Mouse (Mus musculus) CH12.LX (cell line): ENCODE data around the gene Lzts2. TPM values are rescaled to one million over a fixed set of nuclear protein-coding genes. Genes with fewer than 3 reads are reported as not detected.

ENCODE experiments used
- DNase-seq: peaks from one replicate; pipeline ENCODE4 v3.0.0-alpha.2; 2013; ENCODE audit errors: extremely low read depth
- H3K27ac ChIP-seq: 2 replicates; pipeline ENCODE4 v1.5.1; 2012; ENCODE audit warnings: low read depth, mild to moderate bottlenecking, control low read depth, moderate library complexity; ENCODE audit not compliant: insufficient read depth
- H3K27me3 ChIP-seq: replicated peaks from 2 replicates; pipeline ENCODE3; 2012; ENCODE audit warnings: inconsistent platforms
- H3K36me3 ChIP-seq, 2 experiments: replicated peaks in 1 of 2; 2 replicates each; pipeline versions ENCODE3 to v1.6.1; 2012; ENCODE audit warnings: inconsistent platforms in 1 of 2, low read length in 1 of 2, mild to moderate bottlenecking in 1 of 2, mixed read lengths in 1 of 2, moderate library complexity in 1 of 2; ENCODE audit not compliant: control insufficient read depth in 1 of 2, insufficient read depth in 1 of 2
- H3K4me1 ChIP-seq, 2 experiments: 2 replicates each; pipeline ENCODE4 v1.6.1; 2012; ENCODE audit warnings: inconsistent platforms in 1 of 2, moderate library complexity in 1 of 2; ENCODE audit not compliant: insufficient read depth in 2 of 2, control insufficient read depth in 1 of 2
- H3K4me2 ChIP-seq: 2 replicates; pipeline ENCODE4 v1.6.1; 2012; ENCODE audit warnings: low read depth, mild to moderate bottlenecking, control low read depth; ENCODE audit not compliant: poor library complexity, insufficient read depth, severe bottlenecking
- H3K4me3 ChIP-seq, 3 experiments: fragments of 150-350 bp in 1 of 3; sonication (generic) in 1 of 3; replicated peaks in 1 of 3; 2 replicates each; pipeline versions ENCODE3 to v1.5.1; 2011 to 2012; ENCODE audit warnings: low read depth in 2 of 3, low read length in 2 of 3, mild to moderate bottlenecking in 2 of 3, moderate library complexity in 2 of 3, control low read depth in 1 of 3, improper control_type of control experiment in 1 of 3, inconsistent platforms in 1 of 3, mixed read lengths in 1 of 3; ENCODE audit not compliant: poor library complexity in 1 of 3
- H3K79me2 ChIP-seq: replicated peaks from 2 replicates; pipeline ENCODE4 v1.6.1; 2012; ENCODE audit warnings: mild to moderate bottlenecking, moderate library complexity; ENCODE audit not compliant: control insufficient read depth, poor library complexity, insufficient read depth, severe bottlenecking; ENCODE audit errors: extremely low read depth
- H3K9ac ChIP-seq: 2 replicates; pipeline ENCODE4 v1.6.1; 2012; ENCODE audit warnings: low read depth, mild to moderate bottlenecking, control low read depth, moderate library complexity; ENCODE audit not compliant: insufficient read depth
- H3K9me3 ChIP-seq: replicated peaks from 2 replicates; pipeline ENCODE3; 2012; ENCODE audit warnings: low read length, inconsistent platforms, mixed read lengths
- BHLHE40 ChIP-seq: IDR thresholded peaks from 2 replicates; pipeline ENCODE4 v1.6.1; 2011; ENCODE audit warnings: mild to moderate bottlenecking, low read depth, low read length, improper control_type of control experiment
- CHD1 ChIP-seq: IDR thresholded peaks from 2 replicates; pipeline ENCODE4 v1.6.1; 2012; ENCODE audit warnings: low read depth, low read length, improper control_type of control experiment, inconsistent platforms
- CHD2 ChIP-seq: IDR thresholded peaks from 2 replicates; pipeline ENCODE4 v1.6.1; 2011; ENCODE audit warnings: low read length, improper control_type of control experiment
- CTCF ChIP-seq, 2 experiments: IDR thresholded peaks in 1 of 2; conservative IDR thresholded peaks in 1 of 2; 2 replicates each; pipeline ENCODE4 v1.5.1; 2011 to 2012; ENCODE audit warnings: low read depth in 2 of 2, low read length in 2 of 2, improper control_type of control experiment in 1 of 2, inconsistent platforms in 1 of 2, mild to moderate bottlenecking in 1 of 2, moderate library complexity in 1 of 2
- E2F4 ChIP-seq: IDR thresholded peaks from 2 replicates; pipeline ENCODE4 v1.6.1; 2011; ENCODE audit warnings: low read depth, low read length, improper control_type of control experiment; ENCODE audit not compliant: insufficient replicate concordance
- EP300 ChIP-seq: IDR thresholded peaks from 2 replicates; pipeline ENCODE4 v1.6.1; 2011; ENCODE audit warnings: low read length, improper control_type of control experiment
- ETS1 ChIP-seq: conservative IDR thresholded peaks from 2 replicates; pipeline ENCODE4 v1.6.1; 2012; ENCODE audit warnings: low read depth, mild to moderate bottlenecking, inconsistent platforms, low read length, improper control_type of control experiment, moderate library complexity
- JUN ChIP-seq: IDR thresholded peaks from 2 replicates; pipeline ENCODE4 v1.6.1; 2011; ENCODE audit warnings: low read depth, mild to moderate bottlenecking, low read length, improper control_type of control experiment, moderate library complexity; ENCODE audit not compliant: insufficient read depth
- JUND ChIP-seq: conservative IDR thresholded peaks from 2 replicates; pipeline ENCODE4 v1.6.1; 2011; ENCODE audit warnings: low read depth, low read length, improper control_type of control experiment
- KAT2A ChIP-seq: IDR thresholded peaks from 2 replicates; pipeline ENCODE4 v1.6.1; 2012; ENCODE audit warnings: low read length, improper control_type of control experiment, inconsistent platforms; ENCODE audit not compliant: insufficient replicate concordance
- MXI1 ChIP-seq: IDR thresholded peaks from 2 replicates; pipeline ENCODE4 v1.6.1; 2011; ENCODE audit warnings: mild to moderate bottlenecking, low read depth, low read length, improper control_type of control experiment
- NELFE ChIP-seq: IDR thresholded peaks from 2 replicates; pipeline ENCODE4 v1.6.1; 2011; ENCODE audit warnings: low read depth, low read length, improper control_type of control experiment
- NRF1 ChIP-seq: IDR thresholded peaks from 2 replicates; pipeline ENCODE4 v1.6.1; 2014; ENCODE audit warnings: low read depth, mild to moderate bottlenecking, inconsistent platforms, low read length, improper control_type of control experiment, moderate library complexity
- PAX5 ChIP-seq: IDR thresholded peaks from 2 replicates; pipeline ENCODE4 v1.6.1; 2012; ENCODE audit warnings: low read length, inconsistent platforms, mixed read lengths
- POLR2A ChIP-seq: IDR thresholded peaks from 2 replicates; pipeline ENCODE4 v1.6.1; 2011; ENCODE audit warnings: low read depth, mild to moderate bottlenecking, improper control_type of control experiment, low read length
- POLR2AphosphoS2 ChIP-seq: IDR thresholded peaks from 2 replicates; pipeline ENCODE4 v1.6.1; 2011; ENCODE audit warnings: low read depth, low read length, improper control_type of control experiment
- RAD21 ChIP-seq: IDR thresholded peaks from 2 replicates; pipeline ENCODE4 v1.6.1; 2011; ENCODE audit warnings: low read depth, mild to moderate bottlenecking, low read length, improper control_type of control experiment, moderate library complexity
- RCOR1 ChIP-seq: conservative IDR thresholded peaks from 2 replicates; pipeline ENCODE4 v1.6.1; 2012; ENCODE audit warnings: low read depth, mild to moderate bottlenecking, inconsistent platforms, low read length, improper control_type of control experiment
- SIN3A ChIP-seq: IDR thresholded peaks from 2 replicates; pipeline ENCODE4 v1.6.1; 2012; ENCODE audit warnings: low read length, improper control_type of control experiment, inconsistent platforms
- SMC3 ChIP-seq: IDR thresholded peaks from 2 replicates; pipeline ENCODE4 v1.6.1; 2011; ENCODE audit warnings: low read depth, low read length, improper control_type of control experiment
- TBP ChIP-seq: conservative IDR thresholded peaks from 2 replicates; pipeline ENCODE4 v1.6.1; 2011; ENCODE audit warnings: low read depth, low read length, improper control_type of control experiment
- TCF12 ChIP-seq: IDR thresholded peaks from 2 replicates; pipeline ENCODE4 v1.6.1; 2014; ENCODE audit warnings: low read depth, mild to moderate bottlenecking, inconsistent platforms, low read length, improper control_type of control experiment
- UBTF ChIP-seq: IDR thresholded peaks from 2 replicates; pipeline ENCODE4 v1.6.1; 2012; ENCODE audit warnings: low read depth, mild to moderate bottlenecking, inconsistent platforms, low read length, improper control_type of control experiment, moderate library complexity
- USF2 ChIP-seq: conservative IDR thresholded peaks from 2 replicates; pipeline ENCODE4 v1.6.1; 2011; ENCODE audit warnings: low read depth, low read length, improper control_type of control experiment
- ZKSCAN1 ChIP-seq: IDR thresholded peaks from 2 replicates; pipeline ENCODE4 v1.6.1; 2012; ENCODE audit warnings: low read depth, inconsistent platforms, low read length, improper control_type of control experiment, borderline replicate concordance
- ZMIZ1 ChIP-seq: IDR thresholded peaks from 2 replicates; pipeline ENCODE4 v1.6.1; 2012; ENCODE audit warnings: low read depth, mild to moderate bottlenecking, inconsistent platforms, low read length, improper control_type of control experiment
- ZNF384 ChIP-seq: IDR thresholded peaks from 2 replicates; pipeline ENCODE4 v1.6.1; 2012; ENCODE audit warnings: low read depth, low read length, improper control_type of control experiment, inconsistent platforms
- dilution Hi-C: fragments of 300-500 bp; cut with MboI; formaldehyde crosslinking; loops from 2 replicates; pipeline ENCODE4 v1.14.3; 2020; ENCODE audit warnings: low sequenced_read_pairs; ENCODE audit not compliant: extremely low pct_unique_long_range_greater_than_20kb, extremely low pct_ligation_motif_present
- in situ Hi-C: fragments of 300-500 bp; cut with MboI; formaldehyde crosslinking; loops from 3 replicates; pipeline ENCODE4 v1.14.3; 2019; ENCODE audit warnings: low sequenced_read_pairs, low pct_ligation_motif_present, low pct_unique_long_range_greater_than_20kb, mixed read lengths
- polyA plus RNA-seq: library from polyadenylated mRNA; unstranded; fragments of >175 nt; gene quantifications from 2 replicates; pipeline ENCODE4 v1.2.1, GENCODE M21; 2012; ENCODE audit warnings: low read depth; ENCODE audit not compliant: insufficient read length
- total RNA-seq, 2 experiments: library from RNA; depleted of rRNA; stranded (reverse); fragments of 300-350 nt in 1 of 2; fragments of >200 nt in 1 of 2; gene quantifications; 2 replicates each; pipeline ENCODE4 v1.2.3; 2012 to 2014

Gene Lzts2
- total and polyA plus RNA-seq, 3 experiments = 0.68 to 22.1 (median 2.2) TPM

DNA sequence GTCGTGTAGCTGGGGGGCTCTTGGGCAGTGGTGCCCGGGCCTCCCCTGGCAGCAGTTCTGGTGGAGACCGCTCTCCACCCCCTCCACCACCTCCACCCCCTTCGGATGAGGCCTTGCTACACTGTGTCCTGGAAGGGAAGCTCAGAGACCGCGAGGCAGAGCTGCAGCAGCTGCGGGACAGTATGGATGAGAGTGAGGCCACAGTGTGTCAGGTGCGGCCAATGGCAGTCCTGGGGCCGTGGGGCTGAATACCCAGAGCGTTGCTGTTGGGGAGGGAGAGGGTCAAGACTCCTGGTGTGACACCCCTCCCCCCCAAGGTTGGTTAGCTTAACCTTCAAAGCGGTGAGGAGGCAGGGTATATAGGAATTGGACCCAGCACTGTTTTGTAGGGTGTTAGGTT, 9.8 kb downstream of the Lzts2 start:
- Histone ChIP-seq H3K9ac (no peak overlapping the region), H3K4me3 (no peak overlapping the region), H3K27me3 (peaks cover 58% of the 10 kb centered on the region), H3K27ac (no peak overlapping the region), H3K4me2 (no peak overlapping the region), H3K79me2 (peaks cover 3% of the 10 kb centered on the region; the same call in 1 of the 2 replicates), H3K36me3 (peaks cover 0 to 28% of the 10 kb centered on the region in 2 experiments), H3K9me3 (no peaks in the 10 kb centered on the region), H3K4me1 (peaks cover under 1 to 10% of the 10 kb centered on the region in 2 experiments; a peak in 3 of 4 replicates)
- TF ChIP-seq NRF1 (no peak), POLR2AphosphoS2 (no peak), TCF12 (no peak), EP300 (no peak), CTCF (conservative IDR thresholded peaks at IDR 0.05 in 1 of 2, IDR thresholded peaks at IDR 0.05 in 1 of 2; ENCODE audit: low read depth in 2 of 2, low read length in 2 of 2) (no peak), KAT2A (no peak), JUN (no peak), USF2 (no peak), PAX5 (no peak), SIN3A (no peak), ETS1 (no peak), MXI1 (no peak), ZKSCAN1 (no peak), ZMIZ1 (no peak), TBP (no peak), NELFE (no peak), JUND (no peak), BHLHE40 (no peak)
- in situ Hi-C loops = no loop called here
- no peak for DNase-seq
- dilution Hi-C loops = no loop called here

DNA sequence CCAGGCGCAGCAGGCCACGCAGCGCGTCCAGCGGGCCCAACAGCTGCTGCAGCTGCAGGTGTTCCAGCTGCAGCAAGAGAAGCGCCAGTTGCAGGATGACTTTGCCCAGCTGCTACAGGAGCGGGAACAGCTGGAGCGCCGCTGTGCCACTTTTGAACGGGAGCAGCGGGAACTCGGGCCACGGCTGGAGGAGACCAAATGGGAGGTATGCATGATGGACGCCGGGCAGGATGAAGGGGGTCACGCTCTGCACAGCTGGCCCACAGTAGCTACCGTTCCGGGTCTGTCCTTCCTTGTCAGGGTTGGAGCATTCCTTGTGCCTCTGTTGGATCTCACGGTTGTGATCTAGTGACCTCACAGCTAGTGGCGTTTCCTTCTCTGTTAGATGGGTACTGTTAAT, 10.6 kb downstream of the Lzts2 start:
- Histone ChIP-seq H3K4me1 (peaks cover 3 to 10% of the 10 kb centered on the region in 2 experiments; a peak in 3 of 4 replicates), H3K9ac (no peak overlapping the region), H3K27me3 (peaks cover 59% of the 10 kb centered on the region), H3K79me2 (no peaks in the 10 kb centered on the region), H3K9me3 (no peaks in the 10 kb centered on the region), H3K27ac (no peak overlapping the region), H3K36me3 (peaks cover 0 to 28% of the 10 kb centered on the region in 2 experiments), H3K4me3 (no peak overlapping the region), H3K4me2 (no peak overlapping the region)
- dilution Hi-C loops (no loop called here), in situ Hi-C loops (loop anchor here (25.0 kb wide), 1 partner anchor 437 kb away; no protein-coding TSS in a partner anchor)
- no peak for DNase-seq
- TF ChIP-seq CHD1 (no peak), SIN3A (no peak), POLR2A (no peak), RCOR1 (no peak), CHD2 (no peak), TCF12 (no peak), E2F4 (no peak), ZKSCAN1 (no peak), JUND (no peak), UBTF (no peak), ZNF384 (no peak), RAD21 (no peak), SMC3 (no peak)
